Mouse (Mus musculus): ENCODE data around the gene Dis3. TPM values are rescaled to one million over a fixed set of nuclear protein-coding genes. Genes with fewer than 3 reads are reported as not detected.
"Not testable (repeated sequence)": the region's sequence is repeated elsewhere in the genome, so short reads cannot be mapped to it uniquely, and the experiment has no call there.

Gene Dis3
- polyA plus RNA-seq, 1 experiment from 2014 or later: 33.5 TPM

- H3K4me3 ChIP-seq: no peak overlapping the region
- H3K27me3 ChIP-seq (replicated peaks): no peaks in the 10 kb centered on the region
- H3K36me3 ChIP-seq: peaks cover 59% of the 10 kb centered on the region
- no peak overlapping the region for H3K4me2 ChIP-seq
- H3K9ac ChIP-seq: no peak overlapping the region
- H3K9me3 ChIP-seq (replicated peaks): no peaks in the 10 kb centered on the region
- no peak for ATAC-seq (ENCODE audit: insufficient number of reproducible peaks, low FRiP score)
- no peaks in the 10 kb centered on the region for H3K4me1 ChIP-seq (replicated peaks)
- no peak overlapping the region for H3K27ac ChIP-seq (ENCODE audit: poor library complexity, severe bottlenecking)
- WGBS: 92% methylated on average over 12 of the region's 12 CpGs
Measured at GRCm38 (mm10) chr14:99060616-99061015, 39.0 kb downstream of the Dis3 start.

- H3K4me1 ChIP-seq (replicated peaks): no peaks in the 10 kb centered on the region
- peak; percentile 51; the same call in 1 of the 2 replicates for ATAC-seq (ENCODE audit: insufficient number of reproducible peaks, low FRiP score)
- H3K27me3 ChIP-seq (replicated peaks): no peaks in the 10 kb centered on the region
- no peak overlapping the region for H3K4me2 ChIP-seq
- peaks cover 53% of the 10 kb centered on the region for H3K36me3 ChIP-seq
- 77% methylated on average over 7 of the region's 7 CpGs for WGBS
- H3K9ac ChIP-seq: no peak overlapping the region
- no peak overlapping the region for H3K27ac ChIP-seq (ENCODE audit: poor library complexity, severe bottlenecking)
- no peak overlapping the region for H3K4me3 ChIP-seq
- H3K9me3 ChIP-seq (replicated peaks): no peaks in the 10 kb centered on the region
Measured at GRCm38 (mm10) chr14:99058959-99059586, 40.5 kb downstream of the Dis3 start.

- Histone ChIP-seq H3K27ac (ENCODE audit: poor library complexity, severe bottlenecking) (peak overlapping the region; percentile 67), H3K9ac (peak overlapping the region; percentile 83), H3K27me3 (replicated peaks) (no peaks in the 10 kb centered on the region), H3K36me3 (peaks cover 13% of the 10 kb centered on the region), H3K4me2 (peak overlapping the region; percentile 84), H3K4me1 (replicated peaks) (peaks cover 32% of the 10 kb centered on the region), H3K9me3 (replicated peaks) (no peaks in the 10 kb centered on the region), H3K4me3 (peak overlapping the region; percentile 89)
- no peak for ATAC-seq (ENCODE audit: insufficient number of reproducible peaks, low FRiP score)
- under 1% methylated on average over 15 of the region's 15 CpGs for WGBS
Measured at GRCm38 (mm10) chr14:99046782-99047181, 52.8 kb downstream of the Dis3 start.

GRCm38 (mm10) chr14:99046031-99046781 is 53.4 kb downstream of the Dis3 start, which contains the start of the genes Mzt1 and Bora:
Gene Mzt1 (minus strand): TSS chr14:99046134.
Gene Bora (plus strand): TSS chr14:99046222.
- Histone ChIP-seq H3K36me3 (peaks cover 11% of the 10 kb centered on the region), H3K4me3 (peak within 1 kb of the TSS; percentile 89), H3K9me3 (replicated peaks) (no peaks in the 10 kb centered on the region), H3K27me3 (replicated peaks) (no peaks in the 10 kb centered on the region), H3K9ac (peak within 1 kb of the TSS; percentile 95), H3K4me1 (replicated peaks) (peaks cover 38% of the 10 kb centered on the region), H3K4me2 (peak within 1 kb of the TSS; percentile 84), H3K27ac (ENCODE audit: poor library complexity, severe bottlenecking) (peak within 1 kb of the TSS; percentile 94)
- WGBS: under 1% methylated on average over 79 of the region's 81 CpGs
- peak; percentile 96 for ATAC-seq (ENCODE audit: insufficient number of reproducible peaks, low FRiP score)

- Histone ChIP-seq H3K4me3 (peak overlapping the region; percentile 89), H3K36me3 (peaks cover 6% of the 10 kb centered on the region), H3K4me2 (peak overlapping the region; percentile 80), H3K27me3 (replicated peaks) (no peaks in the 10 kb centered on the region), H3K9me3 (replicated peaks) (no peaks in the 10 kb centered on the region), H3K9ac (peak overlapping the region; percentile 95), H3K27ac (ENCODE audit: poor library complexity, severe bottlenecking) (peak overlapping the region; percentile 94), H3K4me1 (replicated peaks) (peaks cover 42% of the 10 kb centered on the region)
- WGBS: under 1% methylated on average over 68 of the region's 70 CpGs
- ATAC-seq (ENCODE audit: insufficient number of reproducible peaks, low FRiP score): peak; percentile 31; the same call in 1 of the 2 replicates
Measured at GRCm38 (mm10) chr14:99045378-99046030, 54.1 kb downstream of the Dis3 start.

GRCm38 (mm10) chr14:99044718-99045117 is 54.9 kb downstream of the Dis3 start:
- H3K4me2 ChIP-seq: peak overlapping the region; percentile 80
- H3K9ac ChIP-seq: peak overlapping the region; percentile 95
- H3K36me3 ChIP-seq: 0 out of 2 replicates have a peak, but pooled peaks cover 2% of the 10 kb centered on the region
- peak overlapping the region; percentile 89 for H3K4me3 ChIP-seq
- WGBS: 7% methylated on average over 5 of the region's 5 CpGs
- H3K27ac ChIP-seq (ENCODE audit: poor library complexity, severe bottlenecking): no peak overlapping the region; the same call in 1 of the 2 replicates
- no peaks in the 10 kb centered on the region for H3K9me3 ChIP-seq (replicated peaks)
- peaks cover 42% of the 10 kb centered on the region for H3K4me1 ChIP-seq (replicated peaks)
- H3K27me3 ChIP-seq (replicated peaks): no peaks in the 10 kb centered on the region
- no peak for ATAC-seq (ENCODE audit: insufficient number of reproducible peaks, low FRiP score)

- WGBS: 43% methylated on average over 10 of the region's 10 CpGs
- H3K9ac ChIP-seq: peak overlapping the region; percentile 19
- H3K9me3 ChIP-seq (replicated peaks): no peaks in the 10 kb centered on the region
- H3K4me2 ChIP-seq: peak overlapping the region; percentile 80
- peaks cover 7% of the 10 kb centered on the region for H3K36me3 ChIP-seq
- ATAC-seq (ENCODE audit: insufficient number of reproducible peaks, low FRiP score): no peak
- no peaks in the 10 kb centered on the region for H3K27me3 ChIP-seq (replicated peaks)
- H3K4me1 ChIP-seq (replicated peaks): peaks cover 42% of the 10 kb centered on the region
- H3K4me3 ChIP-seq: peak overlapping the region; percentile 89
- no peak overlapping the region for H3K27ac ChIP-seq (ENCODE audit: poor library complexity, severe bottlenecking)
Measured at GRCm38 (mm10) chr14:99044096-99044495, 55.5 kb downstream of the Dis3 start.

GRCm38 (mm10) chr14:99043499-99043898 is 56.1 kb downstream of the Dis3 start:
- peak overlapping the region; percentile 19 for H3K9ac ChIP-seq
- no peak overlapping the region for H3K27ac ChIP-seq (ENCODE audit: poor library complexity, severe bottlenecking)
- peak overlapping the region; percentile 80 for H3K4me2 ChIP-seq
- no peak for ATAC-seq (ENCODE audit: insufficient number of reproducible peaks, low FRiP score)
- WGBS: 37% methylated on average over 1 of the region's 1 CpGs
- no peaks in the 10 kb centered on the region for H3K9me3 ChIP-seq (replicated peaks)
- 0 out of 2 replicates have a peak overlapping the region, but pooled peaks have one; percentile 89 for H3K4me3 ChIP-seq
- H3K36me3 ChIP-seq: peaks cover 11% of the 10 kb centered on the region
- no peaks in the 10 kb centered on the region for H3K27me3 ChIP-seq (replicated peaks)
- peaks cover 36% of the 10 kb centered on the region for H3K4me1 ChIP-seq (replicated peaks)

GRCm38 (mm10) chr14:99041416-99041815 is 58.2 kb downstream of the Dis3 start:
- Histone ChIP-seq H3K4me2 (peak overlapping the region; percentile 28; the same call in 1 of the 2 replicates), H3K4me3 (no peak overlapping the region), H3K36me3 (peaks cover 22% of the 10 kb centered on the region), H3K9ac (no peak overlapping the region), H3K9me3 (replicated peaks) (no peaks in the 10 kb centered on the region), H3K4me1 (replicated peaks) (peaks cover 27% of the 10 kb centered on the region), H3K27me3 (replicated peaks) (no peaks in the 10 kb centered on the region), H3K27ac (ENCODE audit: poor library complexity, severe bottlenecking) (peak overlapping the region; percentile 47; the same call in 1 of the 2 replicates)
- 54% methylated on average over 4 of the region's 4 CpGs for WGBS
- no peak for ATAC-seq (ENCODE audit: insufficient number of reproducible peaks, low FRiP score)

GRCm38 (mm10) chr14:99039308-99039707 is 60.3 kb downstream of the Dis3 start:
- ATAC-seq (ENCODE audit: insufficient number of reproducible peaks, low FRiP score); H3K27me3 ChIP-seq (replicated peaks); H3K4me3 ChIP-seq; H3K9ac ChIP-seq; H3K27ac ChIP-seq (ENCODE audit: poor library complexity, severe bottlenecking); H3K9me3 ChIP-seq (replicated peaks); H3K4me2 ChIP-seq: not testable (repeated sequence)
- peaks cover 30% of the 10 kb centered on the region for H3K36me3 ChIP-seq
- 81% methylated on average over 5 of the region's 5 CpGs for WGBS
- peaks cover 23% of the 10 kb centered on the region for H3K4me1 ChIP-seq (replicated peaks)

- Histone ChIP-seq H3K9ac (no peak overlapping the region), H3K4me1 (replicated peaks) (peaks cover 13% of the 10 kb centered on the region), H3K27me3 (replicated peaks) (no peaks in the 10 kb centered on the region), H3K27ac (ENCODE audit: poor library complexity, severe bottlenecking) (no peak overlapping the region), H3K36me3 (peaks cover 38% of the 10 kb centered on the region), H3K4me2 (no peak overlapping the region), H3K9me3 (replicated peaks) (no peaks in the 10 kb centered on the region), H3K4me3 (no peak overlapping the region)
- ATAC-seq (ENCODE audit: insufficient number of reproducible peaks, low FRiP score): no peak
- WGBS: 86% methylated on average over 2 of the region's 2 CpGs
Measured at GRCm38 (mm10) chr14:99037703-99038102, 61.9 kb downstream of the Dis3 start.
